Mouse (Mus musculus): Measurements from ENCODE around the gene Sidt1. TPM values are rescaled to one million over a fixed set of nuclear protein-coding genes. Genes with fewer than 3 reads are reported as not detected.
"Not testable (repeated sequence)": the region's sequence is repeated elsewhere in the genome, so short reads cannot be mapped to it uniquely, and the experiment has no call there.

Gene Sidt1
- polyA plus RNA-seq, 2 experiments from 2014 or later: 21.3 to 30.8 TPM

DNA sequence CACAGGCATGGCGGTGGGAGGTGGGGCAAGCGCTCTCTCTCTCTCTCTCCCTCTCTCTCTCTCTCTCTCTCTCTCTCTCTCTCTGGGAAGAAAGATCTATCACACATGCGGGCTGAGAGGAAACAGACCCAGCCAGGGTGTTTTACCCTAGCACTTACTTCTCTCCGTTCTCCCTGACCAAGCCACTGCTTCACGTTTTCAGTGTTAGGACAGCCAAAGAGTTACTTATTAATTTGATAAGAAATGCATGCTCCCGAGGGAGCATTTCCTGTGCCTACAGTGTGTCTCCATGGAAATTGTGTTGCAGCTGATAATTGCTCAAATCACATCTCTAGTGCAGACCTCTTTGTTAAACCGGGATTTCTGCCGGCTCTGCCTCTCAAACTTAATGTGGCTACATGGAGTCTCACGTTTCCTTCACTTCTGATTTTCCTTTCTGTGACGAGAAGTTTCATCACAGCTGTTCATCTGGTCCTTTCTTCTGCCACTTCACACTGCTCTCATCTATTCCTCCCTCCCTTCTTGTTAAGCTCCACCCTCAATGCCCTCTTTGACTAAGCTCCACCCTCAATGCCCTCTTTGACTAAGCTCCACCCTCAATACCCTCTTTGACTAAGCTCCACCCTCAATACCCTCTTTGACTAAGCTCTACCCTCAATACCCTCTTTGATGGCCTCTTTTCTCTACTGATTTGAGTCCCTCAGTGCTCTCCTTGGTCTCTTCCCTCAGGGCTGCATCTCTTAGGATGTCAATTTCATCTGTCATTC lies 30.7 kb downstream of the Sidt1 start:
- ATAC-seq: no peak

- ATAC-seq: no peak
Observed at GRCm38 (mm10) chr16:44299438-44300093, 33.4 kb downstream of the Sidt1 start.

DNA sequence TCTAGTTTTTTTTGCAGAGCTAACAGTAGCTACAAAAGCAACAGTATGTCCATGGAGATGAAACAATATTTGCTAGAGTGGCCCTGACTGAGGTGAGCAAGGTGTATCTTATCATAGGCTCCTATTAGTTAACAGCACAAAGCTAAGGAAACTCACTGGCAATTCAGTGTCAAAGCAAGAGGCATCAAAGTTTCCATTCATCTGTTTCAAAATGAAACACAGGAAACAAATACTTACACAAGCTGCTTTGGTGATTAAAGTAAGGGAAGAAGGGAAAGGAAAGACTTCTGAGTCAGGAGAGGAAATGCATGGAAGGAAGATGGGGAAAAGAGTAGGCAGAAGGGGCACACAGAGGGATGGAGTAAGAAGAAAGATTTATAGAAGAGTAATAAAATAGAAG lies 39.0 kb downstream of the Sidt1 start:
- ATAC-seq: no peak

DNA sequence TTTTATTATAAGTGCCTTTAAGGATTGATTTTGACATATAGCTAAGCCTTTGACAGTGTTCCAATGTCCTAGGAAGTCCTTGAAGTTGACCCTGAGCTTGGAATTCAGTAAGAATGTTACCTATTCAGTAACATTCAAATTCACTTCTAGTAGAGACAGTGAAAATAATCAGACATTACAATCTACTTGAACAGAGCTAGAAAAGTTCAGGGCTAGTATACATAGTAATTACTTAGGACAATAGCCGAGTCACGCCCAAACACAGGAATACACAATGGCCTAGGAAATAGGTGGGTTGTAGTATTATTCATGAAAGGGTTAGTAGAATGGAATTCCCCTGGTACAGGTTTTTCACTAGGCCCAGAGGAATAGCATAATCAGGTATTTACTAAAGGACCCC lies 40.3 kb downstream of the Sidt1 start:
- not testable (repeated sequence) for ATAC-seq

DNA sequence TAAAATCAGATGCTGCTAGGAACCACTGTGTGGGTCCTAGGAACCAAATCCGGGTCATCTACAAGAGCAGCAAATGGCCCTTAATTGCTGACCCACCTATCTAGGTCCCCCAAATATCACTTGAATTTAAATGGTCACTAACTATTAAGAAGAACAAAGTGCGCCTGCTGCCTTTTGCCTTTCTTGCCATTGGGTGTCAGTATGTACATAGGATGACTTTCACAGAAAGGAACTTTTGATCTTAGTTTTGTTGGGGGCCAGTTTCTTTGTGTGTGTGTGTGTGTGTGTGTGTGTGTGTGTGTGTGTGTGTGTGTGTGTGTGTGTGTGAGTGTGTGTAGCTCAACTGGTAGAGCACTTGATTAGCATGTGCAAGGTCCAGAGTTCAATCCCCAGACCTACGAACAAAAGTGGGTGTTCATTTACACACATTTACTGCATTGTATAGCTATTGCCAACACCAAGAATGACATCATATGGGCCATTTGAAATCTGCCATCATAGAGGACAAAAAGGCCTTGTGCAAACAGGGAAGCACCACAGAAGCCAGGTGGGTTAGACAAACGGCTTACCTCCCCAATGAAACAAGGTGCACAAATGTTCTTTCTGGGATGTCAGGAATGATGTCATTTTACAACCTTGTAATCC lies 43.9 kb downstream of the Sidt1 start:
- ATAC-seq: no peak

- no peak for ATAC-seq
Observed at GRCm38 (mm10) chr16:44287356-44287950, 45.5 kb downstream of the Sidt1 start.

GRCm38 (mm10) chr16:44282614-44283325 lies 50.2 kb downstream of the Sidt1 start:
- ATAC-seq: no peak

- no peak for ATAC-seq
Observed at GRCm38 (mm10) chr16:44282036-44282435, 51.0 kb downstream of the Sidt1 start.

DNA sequence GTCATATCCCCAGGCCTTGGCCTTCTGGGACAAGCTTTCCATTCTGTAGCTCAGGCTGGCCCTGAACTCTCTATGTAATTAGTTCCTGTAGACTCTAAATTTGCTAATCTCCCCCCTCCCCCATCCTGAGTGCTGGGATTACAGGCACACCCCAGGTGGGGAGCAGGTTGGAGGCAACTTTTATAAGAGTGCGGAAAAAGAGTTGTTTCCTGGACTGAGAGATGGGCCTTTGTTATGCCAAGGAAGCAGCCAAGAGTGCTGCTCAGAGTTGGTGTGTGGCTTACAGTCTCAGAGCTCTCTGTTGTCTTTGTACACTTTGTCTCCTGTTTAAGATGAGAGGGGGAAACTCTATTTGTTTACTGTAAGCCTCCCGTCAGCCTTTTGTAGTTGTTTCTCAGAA lies 52.2 kb downstream of the Sidt1 start:
- no peak for ATAC-seq

DNA sequence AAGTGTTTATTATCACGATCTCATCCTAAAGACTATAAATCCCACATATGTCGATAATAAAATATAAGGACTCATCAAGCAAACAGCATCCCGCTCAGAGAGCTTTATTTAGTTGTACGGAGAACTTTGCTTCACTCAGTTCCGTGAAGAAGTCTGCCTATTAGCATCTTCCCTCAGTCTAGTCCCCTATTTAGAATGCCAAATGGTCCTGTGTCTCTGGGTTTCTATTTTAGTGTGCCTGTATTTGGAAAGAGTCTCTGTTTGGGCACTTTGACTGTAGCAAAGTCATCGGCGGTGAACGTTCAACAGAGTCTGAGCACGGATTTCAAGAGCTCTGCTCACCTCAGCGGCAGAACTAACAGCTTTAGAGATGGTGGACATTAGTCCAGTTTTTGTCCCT lies 55.8 kb downstream of the Sidt1 start:
- ATAC-seq: no peak

GRCm38 (mm10) chr16:44271371-44272038 lies 61.5 kb downstream of the Sidt1 start:
- ATAC-seq: no peak

GRCm38 (mm10) chr16:44270606-44271005 lies 62.4 kb downstream of the Sidt1 start:
- no peak for ATAC-seq

DNA sequence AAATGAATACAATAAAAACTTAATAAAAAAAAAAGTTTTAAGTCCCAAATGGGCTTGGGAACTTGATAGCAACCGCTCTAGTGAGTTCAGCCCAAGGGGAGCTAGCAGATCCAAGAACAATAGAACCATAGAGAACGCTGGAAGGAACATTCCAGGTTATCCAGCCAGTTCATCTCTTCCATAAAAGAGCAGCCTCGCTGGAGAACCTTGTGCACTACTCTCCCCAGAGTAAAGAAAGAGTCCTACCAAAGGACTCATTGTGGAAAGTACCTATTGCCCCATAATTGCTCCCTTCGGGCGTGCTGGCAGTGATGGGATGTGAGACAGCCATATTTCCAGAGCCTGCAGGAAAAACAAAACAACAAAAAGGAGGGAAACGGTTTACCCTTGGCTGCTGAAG lies 63.4 kb downstream of the Sidt1 start:
- ATAC-seq: no peak

- ATAC-seq: no peak
Observed at GRCm38 (mm10) chr16:44268541-44269215, 64.3 kb downstream of the Sidt1 start.

DNA sequence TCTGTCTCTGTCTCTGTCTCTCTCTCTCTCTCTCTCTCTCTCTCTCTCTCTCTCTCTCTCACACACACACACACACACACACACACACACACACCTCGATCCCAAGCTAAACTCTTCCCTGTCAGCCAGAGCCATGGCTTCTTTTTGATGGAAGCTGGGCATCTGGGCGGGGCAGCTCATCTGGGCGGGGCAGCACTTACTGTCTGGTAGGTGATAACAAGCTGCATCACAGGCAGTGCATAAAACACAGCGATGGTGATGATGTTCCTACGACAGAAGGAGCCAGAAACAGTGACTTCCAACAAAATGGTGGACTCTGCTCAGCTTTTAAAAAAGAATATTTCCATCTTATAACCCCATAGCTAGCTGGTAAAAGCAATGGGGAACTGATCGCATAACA lies 67.4 kb downstream of the Sidt1 start:
- no peak for ATAC-seq

DNA sequence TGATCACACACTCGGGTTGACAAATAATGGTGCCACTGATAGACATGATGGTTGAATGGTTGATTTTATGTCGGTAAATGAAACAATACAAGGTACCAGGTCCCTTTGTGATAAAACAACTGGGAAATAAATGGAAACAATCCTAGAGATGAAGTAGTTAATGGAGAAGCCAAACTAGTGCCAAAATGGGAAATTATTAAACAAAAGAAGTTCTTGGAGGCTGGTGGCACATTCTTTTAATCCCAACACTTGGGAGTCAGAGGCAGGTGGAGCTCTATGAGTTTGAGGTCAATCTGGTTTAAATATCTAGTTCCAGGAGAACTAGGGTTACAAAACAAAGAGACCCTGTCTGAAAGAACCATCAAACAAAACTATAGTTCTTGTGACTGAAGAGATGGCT lies 68.1 kb downstream of the Sidt1 start:
- ATAC-seq: no peak

- no peak for ATAC-seq
Observed at GRCm38 (mm10) chr16:44257476-44257875, 75.5 kb downstream of the Sidt1 start.

GRCm38 (mm10) chr16:44254698-44255097 lies 78.3 kb downstream of the Sidt1 start:
- no peak for ATAC-seq

GRCm38 (mm10) chr16:44253797-44254634 lies 79.0 kb downstream of the Sidt1 start:
- no peak for ATAC-seq

GRCm38 (mm10) chr16:44252735-44253134 lies 80.3 kb downstream of the Sidt1 start:
- ATAC-seq: no peak

DNA sequence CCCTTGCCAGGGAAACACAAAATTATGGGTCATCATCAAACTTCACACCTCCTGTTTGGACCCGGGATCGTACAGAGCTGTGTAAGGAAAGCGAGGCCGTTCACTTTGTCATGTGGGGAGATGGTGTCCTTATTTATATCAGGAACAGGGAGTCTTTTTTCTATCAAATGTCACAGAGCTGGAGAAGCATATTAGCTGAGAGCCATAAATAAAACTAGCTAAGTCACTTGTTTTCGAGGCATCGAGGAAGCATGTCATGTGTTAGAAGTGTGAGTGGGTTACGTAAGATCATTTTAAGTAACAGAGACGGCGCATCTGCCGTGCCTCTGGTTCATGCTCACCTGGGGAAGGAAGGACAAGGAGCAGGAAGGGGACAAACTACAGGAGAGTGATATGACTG lies 83.0 kb downstream of the Sidt1 start:
- no peak for ATAC-seq

All from activated CD4-positive, CD25-positive, alpha-beta regulatory T cell, adult 4 months (primary cell).